Mouse (Mus musculus) stomach, postnatal 0 days (tissue): Measurements from ENCODE around the gene Lyrm4. TPM values are rescaled to one million over a fixed set of nuclear protein-coding genes. Genes with fewer than 3 reads are reported as not detected.

Experiments used
- ATAC-seq: fragments of 200-750 bp; cut with Nextera tagmentation; 2 replicates; pipeline ENCODE4 v1.8.0; 2017; ENCODE audit not compliant: low FRiP score, low TSS enrichment
- DNase-seq: peaks from one replicate; pipeline ENCODE4 v3.0.0-alpha.2; 2016; ENCODE audit warnings: low spot score
- H3K27ac ChIP-seq: fragments of 300-500 bp; sonication (generic); replicated peaks from 2 replicates; pipeline ENCODE4 v1.5.1; 2014; ENCODE audit warnings: mild to moderate bottlenecking, control low read depth
- H3K27me3 ChIP-seq: fragments of 300-500 bp; sonication (generic); 2 replicates; pipeline ENCODE4 v1.6.1; 2014; ENCODE audit warnings: low read length; ENCODE audit not compliant: control insufficient read depth, insufficient read depth
- H3K36me3 ChIP-seq: fragments of 300-500 bp; sonication (generic); 2 replicates; pipeline ENCODE4 v1.6.1; 2014; ENCODE audit warnings: low read length, mixed read lengths; ENCODE audit not compliant: control insufficient read depth, insufficient read depth
- H3K4me1 ChIP-seq: fragments of 300-500 bp; sonication (generic); replicated peaks from 2 replicates; pipeline ENCODE4 v1.6.1; 2014; ENCODE audit warnings: antibody characterized with exemption; ENCODE audit not compliant: control insufficient read depth, insufficient read depth
- H3K4me2 ChIP-seq: fragments of 300-500 bp; sonication (generic); replicated peaks from 2 replicates; pipeline ENCODE4 v1.6.1; 2014; ENCODE audit warnings: low read depth, mild to moderate bottlenecking, control low read depth, moderate library complexity
- H3K4me3 ChIP-seq: fragments of 300-500 bp; sonication (generic); 2 replicates; pipeline ENCODE4 v1.5.1; 2014; ENCODE audit warnings: low read depth, low read length, control low read depth
- H3K9ac ChIP-seq: fragments of 300-500 bp; sonication (generic); 2 replicates; pipeline ENCODE4 v1.6.1; 2014; ENCODE audit warnings: mild to moderate bottlenecking, low read length, control low read depth, mixed read lengths
- H3K9me3 ChIP-seq: fragments of 300-500 bp; sonication (generic); 2 replicates; pipeline ENCODE4 v1.6.1; 2016; ENCODE audit warnings: low read length; ENCODE audit not compliant: control insufficient read depth
- CTCF ChIP-seq: IDR thresholded peaks from 2 replicates; pipeline ENCODE4 v1.5.1; 2016; ENCODE audit warnings: antibody characterized with exemption, low read depth, mild to moderate bottlenecking, moderate library complexity
- EP300 ChIP-seq: optimal IDR thresholded peaks from 2 replicates; pipeline ENCODE3; 2016; ENCODE audit warnings: antibody characterized with exemption
- WGBS: fragments of 180-500 bp; shearing (Covaris S2); extraction: QIAGEN DNeasy Blood & Tissue Kit; methylation state at CpG from one replicate; pipeline ENCODE4 v1.1.7; 2014; 5-methylcytosine and 5-hydroxymethylcytosine counted together
- polyA plus RNA-seq: library from polyadenylated mRNA; unstranded; fragments of >200 nt; fragmentation: Nextera tagmentation; extraction: Ambion mirVana; gene quantifications from 2 replicates; pipeline ENCODE4 v1.2.1, GENCODE M21; 2015

The Lyrm4 gene
- polyA plus RNA-seq, 1 experiment from 2014 or later, result 20.7 TPM

DNA sequence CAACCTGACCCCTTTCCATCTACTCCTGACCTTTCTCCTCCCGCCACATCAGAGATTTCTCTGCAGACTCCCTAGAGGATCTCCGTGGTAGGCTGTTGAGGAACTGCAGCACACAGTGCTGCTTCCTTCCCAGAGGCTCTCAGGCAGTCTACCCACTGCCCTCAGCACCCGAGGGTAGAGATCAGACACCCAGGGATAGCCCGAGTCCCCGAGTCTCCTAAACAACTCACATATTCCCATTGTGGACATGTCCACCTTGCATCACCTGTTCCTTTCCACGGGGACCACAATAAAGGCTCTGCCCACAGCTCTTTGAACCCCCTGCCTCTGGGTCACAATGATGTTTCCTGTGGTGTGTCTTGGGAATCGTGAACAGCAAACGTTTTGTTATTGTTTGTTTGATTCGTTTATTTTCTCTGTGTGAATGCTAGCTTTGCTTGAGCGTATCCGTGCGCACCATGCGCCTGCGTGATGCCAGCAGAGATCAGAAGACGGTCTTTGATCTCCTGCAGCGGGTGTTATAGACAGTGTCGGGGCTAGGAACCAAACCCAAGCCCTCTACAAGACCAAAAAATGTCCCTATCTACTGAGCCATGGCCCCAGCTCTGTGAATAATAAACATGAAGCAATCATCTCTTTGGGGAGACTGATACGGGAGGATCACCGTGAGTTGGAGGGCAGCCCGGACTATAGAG, 170.5 kb downstream of the Lyrm4 start:
- Histone ChIP-seq H3K4me2 (no peak overlapping the region), H3K9me3 (no peaks in the 10 kb centered on the region; the same call in 1 of the 2 replicates), H3K27me3 (no peaks in the 10 kb centered on the region), H3K4me3 (no peak overlapping the region), H3K4me1 (no peaks in the 10 kb centered on the region), H3K36me3 (no peaks in the 10 kb centered on the region), H3K9ac (no peak overlapping the region), H3K27ac (no peak overlapping the region)
- ATAC-seq (no peak), DNase-seq (no peak)
- TF ChIP-seq EP300 (no peak), CTCF (no peak)
- 68% methylated on average over 20 of the region's 20 CpGs for WGBS

DNA sequence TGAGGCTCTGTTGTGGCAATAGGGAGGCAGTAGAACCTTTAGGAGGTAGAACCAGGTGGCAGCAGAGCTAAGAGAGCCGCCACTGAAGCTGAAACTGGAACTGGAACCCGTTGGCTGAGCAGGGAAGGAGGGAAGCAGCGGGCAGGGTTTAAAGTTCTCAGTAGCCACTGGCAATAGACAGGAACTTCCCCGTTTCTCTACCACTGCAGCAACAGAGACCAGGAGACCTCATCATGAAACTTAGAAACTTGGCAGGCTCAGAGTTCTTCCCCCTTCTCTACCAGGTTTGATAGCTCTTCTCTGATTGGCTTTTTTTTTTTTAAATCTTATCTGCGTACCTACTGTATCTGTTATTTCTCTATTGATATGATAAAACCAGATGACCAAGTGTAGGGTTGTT, 176.4 kb downstream of the Lyrm4 start:
- 78% methylated on average over 5 of the region's 5 CpGs for WGBS
- Histone ChIP-seq H3K36me3 (no peaks in the 10 kb centered on the region), H3K4me2 (no peak overlapping the region), H3K9me3 (no peaks in the 10 kb centered on the region), H3K27me3 (no peaks in the 10 kb centered on the region), H3K4me3 (no peak overlapping the region), H3K4me1 (no peaks in the 10 kb centered on the region), H3K9ac (no peak overlapping the region), H3K27ac (no peak overlapping the region)
- DNase-seq (no peak), ATAC-seq (no peak)
- TF ChIP-seq CTCF (no peak), EP300 (no peak)

DNA sequence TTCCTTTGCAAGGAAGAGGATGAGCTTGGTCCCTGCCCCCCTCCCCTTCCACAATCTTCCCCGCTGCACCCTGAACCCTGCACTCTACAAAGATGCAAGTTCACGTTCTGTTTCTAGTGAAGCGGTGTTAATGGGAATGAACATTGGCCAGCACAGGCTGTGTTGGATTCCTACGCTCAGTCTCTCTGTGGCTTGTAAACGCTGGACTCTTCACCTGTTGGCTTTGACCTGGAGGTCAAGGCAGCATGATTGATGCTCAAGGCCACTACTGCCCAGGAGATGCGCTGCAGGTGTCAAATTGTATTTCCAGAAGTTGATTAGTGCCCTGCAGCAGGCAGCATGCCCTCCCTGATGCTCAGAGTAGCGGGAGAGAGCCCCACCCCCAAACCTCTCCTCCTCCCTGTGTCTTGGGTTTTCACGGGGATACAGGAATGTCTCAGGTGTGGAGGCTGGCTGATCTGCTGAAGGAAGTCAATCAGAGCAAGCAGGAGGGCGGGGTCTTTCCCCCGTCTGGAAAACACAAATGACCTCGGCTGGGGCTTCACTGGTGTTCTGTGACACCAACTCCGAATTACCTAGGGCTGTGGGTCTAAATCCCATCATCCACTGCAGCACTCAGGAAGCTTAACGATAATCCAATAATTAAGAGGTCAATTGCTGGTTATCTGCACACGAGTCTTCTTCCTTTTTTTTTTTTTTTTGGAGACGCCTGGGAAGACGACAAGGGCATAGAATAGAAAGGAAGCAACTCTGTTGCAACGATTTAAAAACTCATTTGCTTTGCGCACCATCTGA, 177.3 kb downstream of the Lyrm4 start:
- H3K27me3 ChIP-seq, result no peaks in the 10 kb centered on the region
- DNase-seq, result no peak
- no peaks in the 10 kb centered on the region for H3K9me3 ChIP-seq
- no peak overlapping the region for H3K4me2 ChIP-seq
- no peaks in the 10 kb centered on the region for H3K36me3 ChIP-seq
- no peaks in the 10 kb centered on the region for H3K4me1 ChIP-seq
- 50% methylated on average over 18 of the region's 18 CpGs for WGBS
- no peak overlapping the region for H3K4me3 ChIP-seq
- H3K9ac ChIP-seq, result no peak overlapping the region
- no peak overlapping the region for H3K27ac ChIP-seq
- no peak for ATAC-seq
- TF ChIP-seq EP300 (no peak), CTCF (no peak)

- no peak overlapping the region for H3K27ac ChIP-seq
- H3K36me3 ChIP-seq, result no peaks in the 10 kb centered on the region
- DNase-seq (no peak), ATAC-seq (no peak)
- no peaks in the 10 kb centered on the region for H3K27me3 ChIP-seq
- TF ChIP-seq CTCF (no peak), EP300 (no peak)
- no peaks in the 10 kb centered on the region for H3K9me3 ChIP-seq
- WGBS, result 58% methylated on average over 2 of the region's 2 CpGs
- H3K4me3 ChIP-seq, result no peak overlapping the region
- no peaks in the 10 kb centered on the region for H3K4me1 ChIP-seq
- no peak overlapping the region for H3K4me2 ChIP-seq
- H3K9ac ChIP-seq, result no peak overlapping the region
Measured at GRCm38 (mm10) chr13:35937991-35938390, 179.3 kb downstream of the Lyrm4 start.

Other genes with a start within 250 kb of the Lyrm4 start
- 13.3 and 13.4 TPM in 2 replicates for gene Rpp40, start 211.2 kb downstream of the Lyrm4 start, polyA plus RNA-seq
- gene Ppp1r3g, start 158.7 kb downstream of the Lyrm4 start, polyA plus RNA-seq, result 0.05 and 0.21 TPM in 2 replicates
- 31.7 and 35.8 TPM in 2 replicates for gene Fars2, start 114 bp downstream of the Lyrm4 start, polyA plus RNA-seq